Mouse (Mus musculus) hindbrain, embryonic 12.5 days (tissue): ENCODE data around the gene Cbln1. TPM values are rescaled to one million over a fixed set of nuclear protein-coding genes. Genes with fewer than 3 reads are reported as not detected.

Source experiments
- ATAC-seq: fragments of 200-750 bp; cut with Nextera tagmentation; 2 replicates; pipeline ENCODE4 v1.8.0; 2017; ENCODE audit warnings: moderate TSS enrichment; ENCODE audit not compliant: low FRiP score
- H3K27ac ChIP-seq: fragments of 300-500 bp; sonication (generic); 2 replicates; pipeline ENCODE4 v1.5.1; 2016; ENCODE audit warnings: mild to moderate bottlenecking
- H3K27me3 ChIP-seq: fragments of 300-500 bp; sonication (generic); 2 replicates; pipeline ENCODE4 v1.6.1; 2016; ENCODE audit warnings: mild to moderate bottlenecking
- H3K36me3 ChIP-seq: fragments of 300-500 bp; sonication (generic); 2 replicates; pipeline ENCODE4 v1.6.1; 2016; ENCODE audit warnings: mild to moderate bottlenecking
- H3K4me1 ChIP-seq: fragments of 300-500 bp; sonication (generic); 2 replicates; pipeline ENCODE4 v1.6.1; 2016
- H3K4me2 ChIP-seq: fragments of 300-500 bp; sonication (generic); replicated peaks from 2 replicates; pipeline ENCODE4 v1.6.1; 2016; ENCODE audit warnings: mild to moderate bottlenecking
- H3K4me3 ChIP-seq: fragments of 300-500 bp; sonication (generic); 2 replicates; pipeline ENCODE4 v1.5.1; 2016; ENCODE audit warnings: mild to moderate bottlenecking
- H3K9ac ChIP-seq: fragments of 300-500 bp; sonication (generic); 2 replicates; pipeline ENCODE4 v1.6.1; 2016; ENCODE audit warnings: mild to moderate bottlenecking, moderate library complexity
- H3K9me3 ChIP-seq: fragments of 300-500 bp; sonication (generic); replicated peaks from 2 replicates; pipeline ENCODE4 v1.6.1; 2016; ENCODE audit warnings: mild to moderate bottlenecking
- WGBS: fragments of 180-500 bp; shearing (Covaris S2); methylation state at CpG from one replicate; pipeline ENCODE4 v1.1.7; 2016; 5-methylcytosine and 5-hydroxymethylcytosine counted together
- polyA plus RNA-seq: library from polyadenylated mRNA; unstranded; fragments of >200 nt; fragmentation: Nextera tagmentation; extraction: Ambion mirVana; gene quantifications from 2 replicates; pipeline ENCODE4 v1.2.1, GENCODE M21; 2016

The Cbln1 gene
- polyA plus RNA-seq, 1 experiment from 2014 or later, result 21.5 TPM

GRCm38 (mm10) chr8:87424706-87425105, 47.7 kb downstream of the Cbln1 start:
- 75% methylated on average over 5 of the region's 5 CpGs for WGBS

GRCm38 (mm10) chr8:87421697-87422096, 50.7 kb downstream of the Cbln1 start:
- Histone ChIP-seq H3K4me2 (no peak overlapping the region), H3K4me3 (no peak overlapping the region), H3K27me3 (no peaks in the 10 kb centered on the region), H3K27ac (no peak overlapping the region), H3K9me3 (no peaks in the 10 kb centered on the region), H3K4me1 (no peaks in the 10 kb centered on the region), H3K36me3 (no peaks in the 10 kb centered on the region), H3K9ac (no peak overlapping the region)
- no peak for ATAC-seq
- 77% methylated on average over 8 of the region's 8 CpGs for WGBS

More at GRCm38 (mm10) chr8:87424706-87425105, 47.7 kb downstream of the Cbln1 start:
- H3K9ac ChIP-seq, result no peak overlapping the region
- H3K27me3 ChIP-seq, result no peaks in the 10 kb centered on the region
- H3K36me3 ChIP-seq, result no peaks in the 10 kb centered on the region
- H3K4me3 ChIP-seq, result no peak overlapping the region
- ATAC-seq, result no peak
- H3K27ac ChIP-seq, result no peak overlapping the region
- H3K9me3 ChIP-seq, result no peaks in the 10 kb centered on the region
- H3K4me1 ChIP-seq, result no peaks in the 10 kb centered on the region
- H3K4me2 ChIP-seq, result no peak overlapping the region

Other genes with a start within 250 kb of the Cbln1 start
- not detected in 2 replicates for gene 4933402J07Rik, start 91.2 kb upstream of the Cbln1 start, polyA plus RNA-seq